Mouse (Mus musculus): Measurements from ENCODE around the gene Klf15.

- TF ChIP-seq CTCF (IDR thresholded peaks at IDR 0.05; ENCODE audit: insufficient read depth, low read length): no peak
- TF ChIP-seq POLR2A (IDR thresholded peaks at IDR 0.05; ENCODE audit: borderline replicate concordance, extremely low read depth, low read depth, low read length): no peak
Observed at GRCm38 (mm10) chr6:90484249-90484648, 21.9 kb downstream of the Klf15 start.

Measured in lung, adult 2 months (tissue).